8 mouse cellular contexts compared by ENCODE assay signal in genomic region chr11:109192673-109193557, GRCm38 (mm10). TPM values are rescaled to one million over a fixed set of nuclear protein-coding genes. Genes with fewer than 3 reads are reported as not detected.
DNase-seq lines count a peak whose midpoint lies in the region; ATAC-seq and TF ChIP-seq lines count a peak whose summit lies in the region.

No protein-coding gene starts in this region.

- TF ChIP-seq CTCF in midbrain, postnatal 0 days (IDR thresholded peaks at IDR 0.05) = peak; percentile 89

- ATAC-seq in liver, embryonic 12.5 days = no peak
- ATAC-seq in limb, embryonic 11.5 days (ENCODE audit: insufficient number of reproducible peaks, low FRiP score, low TSS enrichment, low read depth) = peak; percentile 67; the same call in 1 of the 2 replicates
- ATAC-seq in midbrain, postnatal 0 days (ENCODE audit: low FRiP score) = 0 out of 2 replicates have a peak, but pooled peaks have one; percentile 20
- peak; percentile 27; the same call in 1 of the 2 replicates for ATAC-seq in stomach, embryonic 15.5 days (ENCODE audit: insufficient read depth, low FRiP score, low read depth)

- H3K9me3 ChIP-seq in liver, embryonic 12.5 days (replicated peaks) = no peaks in the 10 kb centered on the region
- H3K9me3 ChIP-seq in limb, embryonic 11.5 days (ENCODE audit: control insufficient read depth, low read length) = no peaks in the 10 kb centered on the region
- no peaks in the 10 kb centered on the region for H3K9me3 ChIP-seq in midbrain, postnatal 0 days (ENCODE audit: low read length)
- no peaks in the 10 kb centered on the region for H3K9me3 ChIP-seq in stomach, embryonic 15.5 days

- H3K9ac ChIP-seq in liver, embryonic 12.5 days = no peak overlapping the region
- H3K9ac ChIP-seq in limb, embryonic 11.5 days (ENCODE audit: low read length) = no peak overlapping the region
- no peak overlapping the region for H3K9ac ChIP-seq in midbrain, postnatal 0 days (replicated peaks; ENCODE audit: low read length, poor library complexity, severe bottlenecking)
- no peak overlapping the region for H3K9ac ChIP-seq in stomach, embryonic 15.5 days

- H3K4me1 ChIP-seq in liver, embryonic 12.5 days = no peaks in the 10 kb centered on the region
- H3K4me1 ChIP-seq in limb, embryonic 11.5 days (ENCODE audit: control insufficient read depth, insufficient read depth, low read length) = no peaks in the 10 kb centered on the region
- H3K4me1 ChIP-seq in midbrain, postnatal 0 days (ENCODE audit: insufficient read depth, low read length) = no peaks in the 10 kb centered on the region
- no peaks in the 10 kb centered on the region for H3K4me1 ChIP-seq in stomach, embryonic 15.5 days

- WGBS in liver, embryonic 12.5 days (ENCODE audit: insufficient replicate concordance) = 48% methylated on average over 15 of the region's 15 CpGs
- 41% methylated on average over 15 of the region's 15 CpGs for WGBS in limb, embryonic 11.5 days
- WGBS in midbrain, postnatal 0 days = 33% methylated on average over 15 of the region's 15 CpGs
- WGBS in stomach, embryonic 15.5 days = 46% methylated on average over 15 of the region's 15 CpGs

- H3K27me3 ChIP-seq in liver, embryonic 12.5 days (replicated peaks) = no peaks in the 10 kb centered on the region
- no peaks in the 10 kb centered on the region for H3K27me3 ChIP-seq in limb, embryonic 11.5 days (ENCODE audit: control insufficient read depth, insufficient read depth, low read length)
- no peaks in the 10 kb centered on the region for H3K27me3 ChIP-seq in midbrain, postnatal 0 days (ENCODE audit: insufficient read depth, low read length)
- H3K27me3 ChIP-seq in stomach, embryonic 15.5 days (replicated peaks) = no peaks in the 10 kb centered on the region

- no peak overlapping the region for H3K4me3 ChIP-seq in liver, embryonic 12.5 days
- no peak overlapping the region for H3K4me3 ChIP-seq in limb, embryonic 11.5 days (ENCODE audit: low read depth, low read length)
- H3K4me3 ChIP-seq in midbrain, postnatal 0 days (ENCODE audit: low read depth, low read length) = no peak overlapping the region
- no peak overlapping the region for H3K4me3 ChIP-seq in stomach, embryonic 15.5 days (replicated peaks)

- DNase-seq in liver = peak; percentile 68
- DNase-seq in embryo, embryonic 11 days = peak; percentile 89
- peak; percentile 41 for DNase-seq in gastrocnemius, postnatal 25 days
- peak; percentile 30 to 77 for DNase-seq in kidney, adult 8-10 months
- peak; percentile 91 for DNase-seq in limb, embryonic 11.5 days (ENCODE audit: low spot score)
- peak; percentile 87 for DNase-seq in midbrain, postnatal 0 days (ENCODE audit: low spot score)

- no peaks in the 10 kb centered on the region for H3K36me3 ChIP-seq in liver, embryonic 12.5 days
- H3K36me3 ChIP-seq in limb, embryonic 11.5 days (ENCODE audit: control insufficient read depth, insufficient read depth, low read length) = no peaks in the 10 kb centered on the region
- no peaks in the 10 kb centered on the region for H3K36me3 ChIP-seq in midbrain, postnatal 0 days (ENCODE audit: insufficient read depth, low read length)
- no peaks in the 10 kb centered on the region for H3K36me3 ChIP-seq in stomach, embryonic 15.5 days

- no peak overlapping the region for H3K27ac ChIP-seq in liver, embryonic 12.5 days
- no peak overlapping the region for H3K27ac ChIP-seq in limb, embryonic 11.5 days (replicated peaks; ENCODE audit: low read depth, low read length)
- H3K27ac ChIP-seq in midbrain, postnatal 0 days (ENCODE audit: low read depth, low read length) = no peak overlapping the region
- H3K27ac ChIP-seq in stomach, embryonic 15.5 days = no peak overlapping the region

- H3K4me2 ChIP-seq in liver, embryonic 12.5 days = no peak overlapping the region
- no peak overlapping the region for H3K4me2 ChIP-seq in limb, embryonic 11.5 days (ENCODE audit: low read depth, severe bottlenecking)
- no peak overlapping the region for H3K4me2 ChIP-seq in midbrain, postnatal 0 days (ENCODE audit: low read depth, low read length, poor library complexity, severe bottlenecking)
- no peak overlapping the region for H3K4me2 ChIP-seq in stomach, embryonic 15.5 days

RNA-seq across cellular contexts. Expression of gene E030025P04Rik, which starts 48.7 kb away (rescaled TPM):
- not detected in 2 replicates for polyA plus RNA-seq in liver, embryonic 12.5 days (2016; fragmentation: Nextera tagmentation; extraction: Ambion mirVana)
- not detected for total RNA-seq in gastrocnemius, postnatal 25 days (2021)
- polyA plus RNA-seq in limb, embryonic 11.5 days (2014; fragmentation: Nextera tagmentation; extraction: Ambion mirVana) = not detected in 2 replicates
- not detected in 2 replicates for total RNA-seq in midbrain, postnatal 0 days (2014; rRNA removed)
- polyA plus RNA-seq in midbrain, postnatal 0 days (2015; fragmentation: Nextera tagmentation; extraction: Ambion mirVana) = 0.26 TPM in 1 of 2 replicates, not detected in the other
- polyA plus RNA-seq in stomach, embryonic 15.5 days (2015; fragmentation: Nextera tagmentation; extraction: Ambion mirVana) = not detected in 2 replicates

Comparison
In these comparisons a context has a peak if more than half of its experiments do, and no peak if none do; other contexts are left out.
1. DNase-seq: peak in every context shown above with its lines; median percentile 91 in limb, embryonic 11.5 days; 89 in embryo, embryonic 11 days; 87 in midbrain, postnatal 0 days; 68 in liver; 54 in kidney, adult 8-10 months; 41 in gastrocnemius, postnatal 25 days.